Mouse (Mus musculus) testis, adult 2 months (tissue): ENCODE data around the gene Scaf8.

ENCODE experiments used
- CTCF ChIP-seq: fragments of 200-500 bp; IDR thresholded peaks from 2 replicates; pipeline ENCODE4 v1.5.1; 2012; ENCODE audit warnings: low read depth, mild to moderate bottlenecking, inconsistent platforms, low read length, moderate library complexity; ENCODE audit not compliant: control insufficient read depth, insufficient read depth, insufficient replicate concordance
- POLR2A ChIP-seq: fragments of 200-500 bp; IDR thresholded peaks from 2 replicates; pipeline ENCODE4 v1.6.1; 2012; ENCODE audit warnings: low read depth, mild to moderate bottlenecking, inconsistent platforms, low read length, moderate library complexity; ENCODE audit not compliant: control insufficient read depth

DNA sequence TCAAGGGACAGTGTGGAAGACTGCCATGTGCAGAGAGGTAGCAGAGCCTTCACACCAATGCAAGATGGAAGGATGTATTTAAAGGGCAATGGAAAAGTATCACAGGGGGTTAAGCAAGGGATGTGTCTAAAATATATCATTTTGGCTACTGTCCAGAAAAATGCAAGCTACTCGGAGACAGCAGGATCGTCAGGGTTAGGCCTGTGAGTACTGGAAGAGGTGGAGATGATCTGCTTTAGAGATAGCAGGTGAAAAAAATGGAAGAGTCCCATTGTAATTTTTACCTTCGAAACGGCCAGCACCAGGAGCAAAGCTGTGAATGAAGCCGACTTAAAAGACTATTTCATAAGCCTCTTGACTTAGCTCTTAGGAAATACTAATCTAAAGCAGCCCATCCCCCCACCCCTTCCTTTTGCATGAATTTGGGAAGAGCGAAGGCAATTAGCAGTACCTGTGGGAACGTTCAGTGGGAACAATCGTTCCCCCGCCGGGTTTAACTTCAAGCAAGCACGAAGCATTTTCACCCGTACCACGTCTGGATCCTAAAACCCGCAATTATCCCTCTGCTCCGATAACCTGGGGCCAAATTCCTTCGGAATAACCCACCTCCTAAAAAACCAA is 925 bp upstream of the Scaf8 start:
- TF ChIP-seq CTCF (no peak), POLR2A (no peak)
